Mouse (Mus musculus) kidney, adult 18-20 months (tissue): Measurements from ENCODE around the gene Gm4792.
A peak's percentile ranks its signal among the peaks of the same experiment; 100 is the strongest.

Experiments
- DNase-seq: peaks from one replicate; pipeline ENCODE4 v3.0.0; 2021

Gm4792 gene

DNA sequence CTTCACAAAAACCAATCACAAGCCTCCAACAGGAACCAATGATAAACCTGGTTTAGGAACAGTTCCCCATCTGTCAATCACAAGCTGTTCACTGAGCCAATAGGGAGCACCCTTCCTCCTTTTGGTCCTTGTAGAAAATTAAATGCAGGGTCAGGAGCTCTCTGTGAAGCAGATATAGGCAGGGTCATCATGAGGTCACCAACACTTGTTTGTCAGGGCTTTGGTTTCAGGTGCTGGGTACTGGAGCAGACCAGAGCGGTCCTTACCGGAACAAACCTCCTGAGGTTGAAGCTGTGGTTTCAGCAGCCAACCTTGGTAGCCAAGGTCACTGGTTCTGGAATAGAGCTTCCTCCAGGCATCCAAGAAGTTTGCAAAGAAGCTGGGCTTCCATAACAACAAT is 798 bp upstream of the Gm4792 start:
- peak; percentile 27 for DNase-seq

DNA sequence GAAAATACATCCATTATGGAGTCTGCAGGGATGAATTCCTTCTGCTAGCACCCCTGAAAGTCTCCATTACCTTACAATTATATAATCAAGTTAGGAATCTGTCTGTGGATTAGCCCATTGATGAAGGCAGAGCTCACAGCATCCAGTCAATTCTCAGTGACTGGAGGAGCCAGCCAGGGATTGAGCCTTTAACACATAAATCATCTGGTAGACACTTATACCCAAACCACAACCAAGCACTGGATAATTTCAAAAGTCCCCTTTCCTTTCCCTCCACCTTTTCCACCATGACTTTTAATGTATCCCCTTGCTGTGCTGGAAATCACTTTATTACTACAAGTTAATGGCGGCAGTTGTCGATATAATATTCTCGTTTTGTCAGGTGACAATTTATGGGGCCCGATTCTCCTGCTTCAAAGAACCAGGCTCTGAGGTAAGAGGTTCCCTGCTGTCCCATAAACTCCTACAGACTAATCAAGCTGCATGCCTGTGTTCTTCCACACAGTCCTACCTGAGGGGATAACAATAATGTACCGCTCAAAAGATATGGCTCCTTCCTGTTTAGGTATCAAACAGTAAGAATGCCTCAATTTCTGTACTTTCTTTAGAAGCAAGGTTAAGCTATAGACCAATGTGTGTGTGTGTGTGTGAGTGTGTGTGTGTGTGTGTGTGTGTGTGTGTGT is 2.4 kb downstream of the Gm4792 start:
- no peak for DNase-seq

DNA sequence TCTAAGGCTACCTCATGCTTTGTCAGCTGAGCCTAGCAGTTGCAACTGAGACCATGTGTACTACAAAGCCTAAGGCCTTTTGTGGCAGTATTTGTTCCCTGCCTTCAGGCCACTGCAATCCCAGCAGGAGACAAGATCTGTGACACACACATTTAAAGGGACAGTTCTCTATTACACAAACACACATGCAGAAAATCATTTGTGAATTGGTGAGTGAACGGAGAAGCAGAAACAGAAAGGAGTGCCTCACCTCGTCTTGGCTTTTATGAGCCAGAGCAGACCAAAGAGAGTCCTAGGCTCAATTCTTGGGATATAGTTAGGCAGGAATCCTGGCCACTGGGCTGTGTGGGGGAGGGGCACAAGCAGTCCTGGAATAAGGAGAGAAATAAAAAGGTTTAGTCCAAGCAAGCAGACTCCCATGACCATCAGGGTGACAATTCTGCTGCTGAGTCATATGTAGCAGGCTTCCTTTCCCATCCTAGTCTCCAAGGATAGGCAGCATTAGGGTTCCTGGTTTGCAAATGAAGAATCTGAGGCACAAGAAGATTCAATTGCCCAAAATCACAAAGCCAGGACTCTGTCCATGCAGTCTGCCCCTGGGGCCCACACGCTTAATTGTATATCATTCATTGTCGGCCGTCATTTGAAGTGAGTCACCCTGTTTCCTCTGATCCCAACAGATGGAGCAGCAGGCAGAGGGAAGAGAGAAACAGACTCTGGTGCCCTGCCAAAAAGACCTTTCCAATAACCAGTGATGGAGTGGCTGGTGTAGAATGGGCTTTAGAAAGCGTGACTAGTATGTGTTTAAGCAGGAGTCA is 3.4 kb downstream of the Gm4792 start:
- DNase-seq = no peak

DNA sequence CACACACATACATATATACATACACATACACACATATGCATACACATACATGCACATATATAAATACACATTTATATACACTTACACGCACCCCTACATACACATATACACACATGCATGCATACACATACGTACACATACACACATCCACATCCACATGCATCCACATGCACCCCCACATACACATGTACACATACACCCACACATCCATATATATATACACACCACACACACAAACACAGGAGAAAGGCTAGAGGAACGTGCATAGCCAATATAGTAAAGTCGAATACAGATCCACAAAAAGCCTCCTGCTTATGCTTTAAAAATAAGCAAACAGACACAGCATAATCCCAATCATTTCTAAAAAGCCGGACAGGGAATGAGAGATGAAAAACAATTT is 4.1 kb downstream of the Gm4792 start:
- DNase-seq = no peak

DNA sequence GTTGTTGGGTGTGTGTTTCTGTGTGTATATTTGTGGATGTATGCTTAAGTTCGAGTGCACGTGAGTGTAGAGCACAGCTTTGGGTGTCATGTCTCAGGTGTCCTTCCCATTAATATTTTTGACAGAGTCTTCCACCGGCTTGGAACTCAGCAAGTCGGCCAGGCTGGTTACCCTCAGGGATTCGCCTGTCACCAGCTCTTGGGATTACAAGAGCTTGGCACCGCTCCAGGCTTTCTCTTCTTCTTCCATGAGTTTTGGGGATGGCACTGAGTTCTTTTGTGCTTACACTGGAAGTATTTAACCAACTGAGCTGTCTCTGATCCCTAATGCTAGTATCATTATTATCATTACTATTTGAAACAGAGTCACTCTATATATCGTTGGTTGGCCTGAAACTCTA is 15.7 kb downstream of the Gm4792 start:
- DNase-seq = no peak

DNA sequence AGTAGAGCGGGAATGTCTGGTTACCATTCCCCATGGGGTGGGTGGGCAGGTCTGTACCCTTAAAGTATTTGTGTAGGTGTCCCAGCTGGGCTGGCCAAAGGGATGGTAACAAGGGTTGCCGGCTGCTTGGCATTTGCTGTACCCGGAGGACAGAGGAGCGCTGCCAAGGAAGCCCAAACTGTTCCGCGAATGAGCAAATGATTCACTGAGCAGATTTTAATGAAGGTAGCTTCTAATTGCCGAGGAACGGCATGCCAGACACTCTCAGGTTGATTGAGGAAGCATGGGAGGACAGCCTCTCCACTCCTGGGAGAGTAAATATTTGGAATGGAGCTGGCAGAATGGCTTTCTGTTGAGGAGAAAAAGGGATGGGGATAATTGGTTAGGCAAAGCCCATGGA is 16.3 kb downstream of the Gm4792 start:
- peak; percentile 11 for DNase-seq

DNA sequence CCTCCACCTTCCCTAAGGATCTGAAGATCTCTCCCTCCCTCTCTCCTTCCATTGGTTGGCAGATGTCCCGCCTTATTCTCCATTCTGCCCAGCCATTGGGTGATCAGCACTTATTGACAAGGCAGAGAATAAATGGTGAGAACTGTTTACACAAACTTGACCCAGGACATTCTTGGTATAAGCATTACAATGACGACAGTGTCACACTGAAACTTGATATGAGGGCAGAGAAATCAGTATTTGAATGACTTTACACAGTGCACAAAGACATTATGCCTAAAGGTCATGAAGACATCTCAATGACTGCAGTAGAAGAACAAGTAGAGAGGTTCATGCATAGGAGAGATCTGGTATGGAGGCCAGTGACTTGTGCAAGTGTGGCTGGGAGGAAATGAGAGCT is 22.0 kb downstream of the Gm4792 start:
- no peak for DNase-seq

DNA sequence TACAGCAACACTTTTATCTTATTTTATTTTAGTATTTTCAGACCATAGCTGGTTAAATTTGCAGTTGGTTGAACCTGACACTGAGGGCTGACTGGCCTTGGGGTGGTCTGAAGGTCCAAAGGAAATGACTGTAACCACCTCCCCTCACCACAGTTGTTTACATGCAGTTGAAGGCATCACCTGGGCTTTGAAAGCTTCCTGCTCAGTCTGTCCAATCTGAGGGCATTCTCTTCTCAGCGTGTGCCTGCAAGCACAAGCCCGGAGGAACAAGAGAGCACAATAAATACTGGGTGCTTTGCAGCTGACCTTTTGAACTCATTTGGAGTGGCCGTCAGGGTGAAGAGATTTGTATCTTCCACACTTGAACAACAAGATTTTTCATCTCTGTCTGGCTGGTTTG is 23.2 kb downstream of the Gm4792 start:
- DNase-seq = no peak

DNA sequence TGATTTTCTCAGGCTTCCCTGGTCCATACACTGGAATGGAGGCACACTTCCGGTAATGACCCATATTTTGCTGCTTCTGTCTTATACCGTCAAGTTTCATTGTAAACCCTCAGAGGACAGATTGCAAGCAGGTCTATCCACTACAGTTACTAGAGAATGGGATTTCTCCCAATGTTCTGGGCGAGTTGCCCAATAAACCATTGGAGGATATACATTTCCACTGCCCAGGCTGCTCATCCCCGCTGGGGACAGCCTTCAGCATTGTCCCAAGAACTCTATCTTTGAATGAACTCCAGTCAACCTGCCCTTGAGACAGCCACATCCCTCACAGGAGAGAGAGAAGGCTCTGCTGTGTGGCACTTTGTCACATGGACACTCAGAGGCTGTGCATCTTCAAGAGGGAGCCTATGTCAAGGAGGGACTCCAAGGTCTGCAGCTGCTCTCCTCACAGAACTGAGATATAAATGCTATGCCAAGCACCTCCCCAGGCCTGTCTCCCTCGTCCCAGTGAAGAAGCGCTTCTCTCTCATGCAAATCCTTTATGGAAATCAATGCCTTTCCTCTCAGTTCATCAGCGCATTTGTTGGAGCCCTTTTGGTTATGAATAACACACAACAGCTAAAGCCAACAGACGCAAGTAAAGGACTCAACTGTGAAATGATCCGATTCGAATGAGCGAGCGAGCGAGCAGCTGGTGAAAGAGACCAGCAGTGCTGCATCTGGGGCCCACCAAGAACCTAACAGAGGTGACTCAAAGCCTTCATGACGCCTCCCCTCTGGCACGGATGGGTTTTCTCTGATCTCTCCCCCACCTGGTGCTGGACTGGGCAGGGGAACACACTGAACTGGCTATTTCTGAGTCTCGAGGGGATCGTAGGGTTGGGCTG is 32.6 kb downstream of the Gm4792 start:
- no peak for DNase-seq

DNA sequence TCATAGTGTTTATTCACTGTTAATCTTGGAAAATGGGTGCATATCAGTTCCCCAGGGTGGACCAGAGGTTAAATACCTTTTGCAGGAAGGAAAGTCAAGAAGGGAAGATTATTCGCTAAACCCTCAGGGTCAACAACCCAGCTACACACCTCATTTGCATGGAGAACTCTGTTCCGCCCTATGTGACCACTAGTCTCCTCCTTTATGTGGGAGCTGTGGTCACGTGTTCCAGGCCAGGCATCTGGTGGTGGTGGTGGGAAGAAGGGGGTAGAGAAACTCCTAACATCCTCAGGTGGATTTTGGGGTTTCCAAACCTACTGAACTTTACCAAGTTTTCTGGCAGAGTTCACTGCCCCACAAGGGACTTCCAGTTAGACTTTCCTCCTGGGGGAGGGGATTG is 35.3 kb downstream of the Gm4792 start:
- DNase-seq = no peak

DNA sequence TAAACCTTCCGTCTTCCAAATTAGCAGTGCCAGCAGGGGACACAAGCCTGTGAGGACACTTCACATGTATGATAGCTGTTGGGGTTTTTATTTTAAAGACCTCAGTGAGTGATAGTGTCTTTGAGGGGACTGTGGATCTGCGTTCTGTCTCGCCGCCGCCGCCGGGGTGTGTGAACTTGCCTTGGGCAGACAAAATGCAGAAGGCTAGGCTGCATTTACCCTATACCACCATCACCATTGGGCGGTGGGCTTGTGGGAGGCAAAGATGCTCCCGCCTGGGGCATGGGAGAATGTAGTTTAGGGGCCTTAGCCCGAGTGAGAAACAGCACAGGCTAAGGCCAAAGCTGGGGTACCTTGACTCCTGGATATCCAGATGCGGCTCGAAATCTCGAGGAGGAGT is 35.9 kb downstream of the Gm4792 start:
- no peak for DNase-seq

DNA sequence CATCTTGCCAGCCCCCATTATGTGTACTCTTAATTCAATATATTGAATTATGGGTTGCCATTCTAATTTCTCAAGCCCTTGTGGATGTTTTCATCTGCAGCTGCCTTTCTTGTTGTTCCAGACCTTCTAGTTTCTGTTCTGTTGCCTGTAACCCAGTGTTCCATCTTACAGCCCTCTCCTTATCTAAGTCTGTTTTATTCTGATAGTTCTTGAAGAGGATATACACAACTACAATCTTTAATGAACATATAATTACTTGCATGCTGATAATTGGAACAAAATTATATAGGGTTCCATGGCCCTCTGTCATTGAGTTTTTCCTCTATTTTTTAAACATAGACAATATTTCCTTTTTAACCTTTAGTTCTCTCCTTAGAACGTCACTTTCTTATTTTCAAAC is 38.0 kb downstream of the Gm4792 start:
- DNase-seq = no peak

DNA sequence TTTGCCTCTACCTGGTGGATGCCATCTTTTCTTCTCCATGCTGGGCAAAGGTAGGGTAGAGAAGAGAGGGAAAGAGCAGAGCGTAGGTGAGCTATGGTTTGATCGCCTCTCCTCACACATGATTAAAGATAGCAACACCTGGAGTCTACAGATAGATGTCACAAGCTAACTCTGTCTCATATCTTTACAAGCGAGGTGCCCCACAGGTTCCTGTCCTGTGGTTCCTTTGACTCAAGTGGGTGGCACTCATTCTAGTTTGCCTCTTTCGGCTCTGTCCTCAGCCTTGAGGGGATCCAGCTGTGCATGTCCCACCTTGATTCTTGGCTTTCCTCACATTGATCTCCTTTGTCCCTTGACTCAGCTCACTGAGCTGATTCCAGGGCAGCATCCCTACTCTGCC is 42.0 kb downstream of the Gm4792 start:
- DNase-seq = no peak

DNA sequence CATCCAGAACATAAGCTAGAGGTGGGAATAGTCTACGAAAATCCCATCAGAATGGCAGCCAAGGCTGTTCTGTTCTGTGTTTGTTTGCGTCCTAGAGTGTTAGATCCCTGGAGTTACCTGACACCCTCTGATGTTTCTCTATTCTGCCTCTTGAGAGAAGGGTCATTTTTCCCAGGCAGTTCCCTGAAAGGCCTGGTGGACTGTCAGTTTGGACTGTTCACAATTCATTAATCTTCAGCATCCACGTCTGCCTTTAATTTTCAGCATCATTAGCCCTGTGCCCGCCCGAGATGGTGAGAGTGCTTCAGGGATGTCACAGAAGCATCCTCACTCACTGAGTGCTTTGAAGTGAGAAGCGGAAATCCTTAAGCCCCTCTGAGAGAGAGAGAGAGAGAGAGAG is 42.8 kb downstream of the Gm4792 start:
- DNase-seq = no peak

DNA sequence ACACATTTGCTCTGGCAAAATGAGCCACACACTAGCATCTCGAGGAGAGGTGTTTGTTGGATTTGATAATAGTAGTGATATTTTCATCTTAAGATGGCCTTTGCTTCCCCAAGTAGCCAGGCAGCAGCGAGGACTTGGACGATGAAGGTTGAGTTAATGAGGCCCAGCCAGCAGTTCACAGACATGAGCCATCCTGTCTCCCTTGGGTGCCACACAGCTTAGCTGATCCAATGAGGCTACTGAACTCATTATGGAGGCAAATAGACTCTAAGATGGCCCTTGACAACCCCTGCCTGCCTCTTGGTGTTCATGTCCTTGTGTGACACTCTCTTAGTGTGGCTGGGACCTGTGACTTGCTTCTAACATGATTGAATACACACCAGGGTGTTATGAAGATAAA is 43.7 kb downstream of the Gm4792 start:
- no peak for DNase-seq

DNA sequence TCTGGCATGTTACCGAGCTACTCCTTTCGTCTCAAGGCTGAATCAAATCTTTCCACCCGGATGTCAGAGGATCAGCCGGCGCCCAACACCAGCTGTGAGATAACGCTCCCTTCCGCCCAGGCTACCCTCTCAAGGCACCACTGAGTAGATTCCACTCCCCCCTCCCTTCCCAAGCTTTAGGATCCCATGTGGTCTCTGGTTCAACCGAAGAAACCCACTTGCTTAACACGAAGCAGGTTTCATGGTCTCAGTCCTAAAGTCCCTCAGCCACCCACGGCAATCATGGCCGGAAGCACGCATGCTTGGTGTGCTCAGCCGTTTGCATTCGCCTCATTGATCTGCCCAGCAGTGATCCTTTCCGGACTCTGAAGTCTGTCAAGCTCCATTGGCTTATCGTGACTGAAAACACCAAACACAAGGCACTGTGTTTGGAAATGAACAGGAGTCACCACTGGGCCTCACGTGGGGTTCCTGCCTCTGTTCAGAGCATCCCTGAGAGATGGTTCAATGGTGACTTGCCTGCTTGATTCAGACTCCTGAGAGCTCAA is 45.2 kb downstream of the Gm4792 start:
- no peak for DNase-seq

DNA sequence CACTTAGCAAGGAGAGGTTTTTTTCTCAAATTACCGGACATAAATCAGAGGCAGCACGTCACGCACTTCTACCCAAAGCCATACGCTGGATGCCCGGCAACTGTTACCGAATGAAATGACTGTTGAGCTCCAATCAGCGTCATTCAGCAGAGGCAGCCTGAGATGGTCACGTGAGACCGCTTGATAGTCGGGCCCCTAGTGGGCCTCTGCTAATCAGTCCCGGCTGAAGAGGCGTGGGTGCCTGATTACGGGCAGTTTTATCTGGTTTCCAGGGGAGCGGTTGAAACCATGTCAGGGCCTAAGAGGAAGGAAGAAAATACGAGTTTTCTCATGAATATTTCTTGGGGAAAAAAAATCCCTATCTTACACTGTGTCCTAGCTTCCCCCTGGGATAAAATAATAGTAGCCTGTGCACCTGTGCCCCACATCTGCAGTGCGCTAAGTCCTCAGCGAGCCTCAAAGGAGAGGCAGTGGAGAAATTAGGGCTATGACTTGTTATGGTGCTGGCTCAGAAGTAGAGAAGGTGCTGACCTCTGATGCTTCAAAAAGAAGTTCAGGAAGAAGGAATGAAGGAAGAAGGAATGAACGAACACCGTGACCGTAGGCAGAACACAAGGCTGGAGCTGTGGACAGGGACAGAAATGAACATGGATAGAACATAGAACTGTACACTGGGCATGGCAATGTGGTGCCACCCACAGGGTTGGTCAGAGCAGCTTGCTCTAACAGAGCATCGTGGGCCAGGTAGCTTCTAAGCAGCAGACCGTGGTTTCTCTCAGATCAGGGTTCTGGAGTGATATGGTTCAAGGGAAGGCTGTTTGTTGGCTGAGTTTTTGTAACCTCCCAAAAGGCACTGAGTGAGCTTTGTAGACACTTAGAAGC is 48.7 kb downstream of the Gm4792 start:
- no peak for DNase-seq

DNA sequence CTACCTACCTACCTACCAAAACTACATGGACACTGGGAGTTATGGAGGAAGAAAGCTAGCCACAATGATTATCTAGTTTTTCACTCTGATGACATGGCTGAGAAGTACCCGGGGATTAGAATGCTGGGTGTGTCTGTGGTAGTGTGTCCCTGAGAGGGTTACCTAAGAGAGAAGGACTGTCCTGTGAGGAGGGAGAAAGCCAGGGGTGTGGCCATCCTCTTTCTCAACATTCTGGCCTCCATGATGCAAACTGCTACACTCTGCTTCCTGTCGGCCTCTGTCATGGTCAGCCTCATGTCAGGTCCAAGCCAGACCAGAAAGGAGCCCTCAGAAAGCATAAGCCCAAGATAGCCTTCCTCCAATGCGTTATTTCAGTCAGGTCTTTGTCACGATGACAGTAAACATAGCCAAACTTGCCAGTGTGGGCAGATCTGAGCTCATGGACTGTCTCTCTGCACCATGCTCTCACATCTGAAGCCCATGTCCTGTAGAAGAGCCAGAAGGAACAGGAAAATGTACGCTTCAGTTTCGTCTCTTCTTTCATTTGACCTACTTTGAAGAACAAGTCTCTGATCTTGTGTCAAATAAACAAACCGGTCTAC is 50.7 kb downstream of the Gm4792 start:
- no peak for DNase-seq
